Mouse (Mus musculus): ENCODE measurements at regions not wholly inside any gene's neighbourhood (a gene's known extent, or its start where the extent isn't known, plus 50 kb on each side); places are given as distances from the start of the nearest gene placed in this dataset.

DNA sequence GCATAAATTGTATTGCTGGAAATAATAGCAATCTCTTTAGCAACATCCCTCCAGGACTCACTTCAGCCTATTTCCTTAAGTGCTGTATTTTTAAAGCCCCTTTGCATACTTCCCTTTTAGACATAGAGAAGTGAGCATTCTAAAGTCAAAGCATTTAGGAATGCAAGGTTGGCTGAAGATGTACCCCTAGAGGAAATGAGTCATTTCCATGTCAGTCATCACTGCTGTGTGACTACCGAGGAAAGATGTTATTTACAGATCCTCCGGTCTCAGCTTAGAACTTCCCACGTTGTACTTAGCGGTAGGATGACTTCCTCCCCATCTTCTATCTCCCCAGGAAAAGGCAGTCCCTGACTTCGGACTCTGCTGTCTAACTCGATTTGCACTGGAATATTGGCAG, 337.2 kb downstream of the Meis1 start:
- DNase-seq (ENCODE audit: low read depth, low spot score), result no peak
- Histone ChIP-seq H3K9ac (ENCODE audit: insufficient read depth, low read depth, low read length, poor library complexity, severe bottlenecking) (no peak overlapping the region), H3K27ac (ENCODE audit: insufficient read depth, low read depth, low read length, poor library complexity, severe bottlenecking) (no peak overlapping the region), H3K4me1 (ENCODE audit: control insufficient read depth in 2 of 2, insufficient read depth in 2 of 2, low read length in 2 of 2, poor library complexity in 1 of 2) (no peaks in the 10 kb centered on the region), H3K4me3 (ENCODE audit: insufficient read depth in 1 of 2, low read depth in 1 of 2, low read length in 2 of 2, poor library complexity in 1 of 2, severe bottlenecking in 1 of 2) (no peak overlapping the region), H3K9me3 (ENCODE audit: control insufficient read depth, insufficient read depth, low read depth, low read length) (no peaks in the 10 kb centered on the region), H3K36me3 (ENCODE audit: control insufficient read depth, insufficient read depth, low read length, poor library complexity, severe bottlenecking) (no peaks in the 10 kb centered on the region)
- no peak for TF ChIP-seq ZNF384 (IDR thresholded peaks at IDR 0.05; ENCODE audit: low read depth, low read length)
- in situ Hi-C loops (cut with MboI; ENCODE audit: low sequenced_read_pairs in 2 of 2, unreplicated experiment in 2 of 2), result no loop called here

DNA sequence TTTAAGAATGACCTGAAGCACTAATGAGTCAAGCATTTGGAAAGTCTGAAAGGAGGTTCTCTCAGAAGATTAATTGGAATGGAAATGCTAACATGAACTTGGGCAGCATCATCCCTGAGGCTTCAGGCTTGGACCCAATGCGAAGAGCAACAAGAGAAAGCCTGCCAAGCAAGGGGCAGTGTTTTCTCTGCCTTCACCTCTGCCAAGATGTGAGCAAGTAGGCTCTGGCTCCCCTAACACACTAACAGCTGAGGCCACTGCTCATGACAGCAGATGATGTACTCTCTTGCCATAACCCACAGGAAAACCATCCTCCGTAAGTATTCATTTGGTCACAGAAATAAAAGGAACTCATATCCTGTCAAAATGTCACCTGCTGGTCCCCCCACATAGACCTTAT, 341.9 kb downstream of the Meis1 start:
- Histone ChIP-seq H3K27ac (ENCODE audit: insufficient read depth, low read depth, low read length, poor library complexity, severe bottlenecking) (no peak overlapping the region), H3K4me3 (ENCODE audit: insufficient read depth in 1 of 2, low read depth in 1 of 2, low read length in 2 of 2, poor library complexity in 1 of 2, severe bottlenecking in 1 of 2) (no peak overlapping the region), H3K9me3 (ENCODE audit: control insufficient read depth, insufficient read depth, low read depth, low read length) (no peaks in the 10 kb centered on the region), H3K36me3 (ENCODE audit: control insufficient read depth, insufficient read depth, low read length, poor library complexity, severe bottlenecking) (no peaks in the 10 kb centered on the region), H3K4me1 (ENCODE audit: control insufficient read depth in 2 of 2, insufficient read depth in 2 of 2, low read length in 2 of 2, poor library complexity in 1 of 2) (no peaks in the 10 kb centered on the region), H3K9ac (ENCODE audit: insufficient read depth, low read depth, low read length, poor library complexity, severe bottlenecking) (no peak overlapping the region)
- TF ChIP-seq CHD2 (IDR thresholded peaks at IDR 0.05; ENCODE audit: low read depth, low read length) (no peak), ZNF384 (IDR thresholded peaks at IDR 0.05; ENCODE audit: low read depth, low read length) (no peak), ZC3H11A (IDR thresholded peaks at IDR 0.05; ENCODE audit: borderline replicate concordance, low read depth, low read length) (no peak), MAFK (IDR thresholded peaks at IDR 0.05; ENCODE audit: insufficient read depth, low read depth, low read length) (no peak), HCFC1 (IDR thresholded peaks at IDR 0.05; ENCODE audit: borderline replicate concordance, insufficient read depth, low read length) (no peak)
- in situ Hi-C loops (cut with MboI; ENCODE audit: low sequenced_read_pairs in 2 of 2, unreplicated experiment in 2 of 2), result no loop called here
- no peak for DNase-seq (ENCODE audit: low read depth, low spot score)

DNA sequence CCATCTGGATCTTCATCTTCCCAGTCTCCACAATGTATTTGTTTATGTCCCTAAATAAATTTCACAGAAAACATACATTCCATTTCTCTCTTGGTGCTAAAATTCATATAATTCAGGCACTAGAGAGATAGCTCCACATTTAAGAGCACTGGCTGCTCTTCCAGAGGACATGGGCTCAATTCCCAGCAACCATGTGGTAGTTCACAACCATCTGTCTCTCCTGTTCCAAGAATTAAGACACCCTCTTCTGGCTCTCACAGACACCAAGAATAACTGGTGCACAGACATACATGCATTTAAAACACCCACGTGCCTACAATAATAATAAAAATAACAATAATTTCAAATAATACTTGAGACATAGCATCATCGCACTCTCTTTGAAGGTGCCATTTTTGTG, 347.8 kb downstream of the Meis1 start:
- in situ Hi-C loops (cut with MboI; ENCODE audit: low sequenced_read_pairs in 2 of 2, unreplicated experiment in 2 of 2), result no loop called here
- no peak overlapping the region for H3K9ac ChIP-seq (ENCODE audit: insufficient read depth, low read depth, low read length, poor library complexity, severe bottlenecking)
- H3K27ac ChIP-seq (ENCODE audit: insufficient read depth, low read depth, low read length, poor library complexity, severe bottlenecking), result no peak overlapping the region
- TF ChIP-seq MAFK (IDR thresholded peaks at IDR 0.05; ENCODE audit: insufficient read depth, low read depth, low read length) (no peak), ZNF384 (IDR thresholded peaks at IDR 0.05; ENCODE audit: low read depth, low read length) (no peak), HCFC1 (IDR thresholded peaks at IDR 0.05; ENCODE audit: borderline replicate concordance, insufficient read depth, low read length) (no peak), CHD2 (IDR thresholded peaks at IDR 0.05; ENCODE audit: low read depth, low read length) (no peak), ZC3H11A (IDR thresholded peaks at IDR 0.05; ENCODE audit: borderline replicate concordance, low read depth, low read length) (no peak)
- H3K4me1 ChIP-seq (ENCODE audit: control insufficient read depth in 2 of 2, insufficient read depth in 2 of 2, low read length in 2 of 2, poor library complexity in 1 of 2), result no peaks in the 10 kb centered on the region
- H3K4me3 ChIP-seq (ENCODE audit: insufficient read depth in 1 of 2, low read depth in 1 of 2, low read length in 2 of 2, poor library complexity in 1 of 2, severe bottlenecking in 1 of 2), result no peak overlapping the region
- H3K9me3 ChIP-seq (ENCODE audit: control insufficient read depth, insufficient read depth, low read depth, low read length), result no peaks in the 10 kb centered on the region
- no peaks in the 10 kb centered on the region for H3K36me3 ChIP-seq (ENCODE audit: control insufficient read depth, insufficient read depth, low read length, poor library complexity, severe bottlenecking)
- DNase-seq (ENCODE audit: low read depth, low spot score), result no peak

- no peaks in the 10 kb centered on the region for H3K9me3 ChIP-seq (ENCODE audit: control insufficient read depth, insufficient read depth, low read depth, low read length)
- H3K27ac ChIP-seq (ENCODE audit: insufficient read depth, low read depth, low read length, poor library complexity, severe bottlenecking), result no peak overlapping the region
- no peaks in the 10 kb centered on the region for H3K4me1 ChIP-seq (ENCODE audit: control insufficient read depth in 2 of 2, insufficient read depth in 2 of 2, low read length in 2 of 2, poor library complexity in 1 of 2)
- H3K9ac ChIP-seq (ENCODE audit: insufficient read depth, low read depth, low read length, poor library complexity, severe bottlenecking), result no peak overlapping the region
- H3K4me3 ChIP-seq (ENCODE audit: insufficient read depth in 1 of 2, low read depth in 1 of 2, low read length in 2 of 2, poor library complexity in 1 of 2, severe bottlenecking in 1 of 2), result no peak overlapping the region
- H3K36me3 ChIP-seq (ENCODE audit: control insufficient read depth, insufficient read depth, low read length, poor library complexity, severe bottlenecking), result no peaks in the 10 kb centered on the region
- no peak for TF ChIP-seq HCFC1 (IDR thresholded peaks at IDR 0.05; ENCODE audit: borderline replicate concordance, insufficient read depth, low read length)
- TF ChIP-seq MAFK (IDR thresholded peaks at IDR 0.05; ENCODE audit: insufficient read depth, low read depth, low read length), result no peak
- TF ChIP-seq CHD2 (IDR thresholded peaks at IDR 0.05; ENCODE audit: low read depth, low read length), result no peak
- TF ChIP-seq ZC3H11A (IDR thresholded peaks at IDR 0.05; ENCODE audit: borderline replicate concordance, low read depth, low read length), result no peak
- no peak for TF ChIP-seq ZNF384 (IDR thresholded peaks at IDR 0.05; ENCODE audit: low read depth, low read length)
- DNase-seq (ENCODE audit: low read depth, low spot score), result no peak
- in situ Hi-C loops (cut with MboI; ENCODE audit: low sequenced_read_pairs in 2 of 2, unreplicated experiment in 2 of 2), result no loop called here
Measured at GRCm38 (mm10) chr11:18669322-18669721, 349.5 kb downstream of the Meis1 start.

GRCm38 (mm10) chr11:18656358-18656757, 362.4 kb downstream of the Meis1 start:
- Histone ChIP-seq H3K9me3 (ENCODE audit: control insufficient read depth, insufficient read depth, low read depth, low read length) (no peaks in the 10 kb centered on the region), H3K27ac (ENCODE audit: insufficient read depth, low read depth, low read length, poor library complexity, severe bottlenecking) (no peak overlapping the region), H3K36me3 (ENCODE audit: control insufficient read depth, insufficient read depth, low read length, poor library complexity, severe bottlenecking) (no peaks in the 10 kb centered on the region), H3K9ac (ENCODE audit: insufficient read depth, low read depth, low read length, poor library complexity, severe bottlenecking) (no peak overlapping the region), H3K4me3 (ENCODE audit: insufficient read depth in 1 of 2, low read depth in 1 of 2, low read length in 2 of 2, poor library complexity in 1 of 2, severe bottlenecking in 1 of 2) (no peak overlapping the region), H3K4me1 (ENCODE audit: control insufficient read depth in 2 of 2, insufficient read depth in 2 of 2, low read length in 2 of 2, poor library complexity in 1 of 2) (no peaks in the 10 kb centered on the region)
- no peak for DNase-seq (ENCODE audit: low read depth, low spot score)
- in situ Hi-C loops (cut with MboI; ENCODE audit: low sequenced_read_pairs in 2 of 2, unreplicated experiment in 2 of 2), result no loop called here
- TF ChIP-seq HCFC1 (IDR thresholded peaks at IDR 0.05; ENCODE audit: borderline replicate concordance, insufficient read depth, low read length), result no peak
- no peak for TF ChIP-seq ZC3H11A (IDR thresholded peaks at IDR 0.05; ENCODE audit: borderline replicate concordance, low read depth, low read length)
- TF ChIP-seq CHD2 (IDR thresholded peaks at IDR 0.05; ENCODE audit: low read depth, low read length), result no peak
- TF ChIP-seq MAFK (IDR thresholded peaks at IDR 0.05; ENCODE audit: insufficient read depth, low read depth, low read length), result no peak
- TF ChIP-seq ZNF384 (IDR thresholded peaks at IDR 0.05; ENCODE audit: low read depth, low read length), result no peak

Data from ES-E14 (cell line).